In the genomic region with DNA sequence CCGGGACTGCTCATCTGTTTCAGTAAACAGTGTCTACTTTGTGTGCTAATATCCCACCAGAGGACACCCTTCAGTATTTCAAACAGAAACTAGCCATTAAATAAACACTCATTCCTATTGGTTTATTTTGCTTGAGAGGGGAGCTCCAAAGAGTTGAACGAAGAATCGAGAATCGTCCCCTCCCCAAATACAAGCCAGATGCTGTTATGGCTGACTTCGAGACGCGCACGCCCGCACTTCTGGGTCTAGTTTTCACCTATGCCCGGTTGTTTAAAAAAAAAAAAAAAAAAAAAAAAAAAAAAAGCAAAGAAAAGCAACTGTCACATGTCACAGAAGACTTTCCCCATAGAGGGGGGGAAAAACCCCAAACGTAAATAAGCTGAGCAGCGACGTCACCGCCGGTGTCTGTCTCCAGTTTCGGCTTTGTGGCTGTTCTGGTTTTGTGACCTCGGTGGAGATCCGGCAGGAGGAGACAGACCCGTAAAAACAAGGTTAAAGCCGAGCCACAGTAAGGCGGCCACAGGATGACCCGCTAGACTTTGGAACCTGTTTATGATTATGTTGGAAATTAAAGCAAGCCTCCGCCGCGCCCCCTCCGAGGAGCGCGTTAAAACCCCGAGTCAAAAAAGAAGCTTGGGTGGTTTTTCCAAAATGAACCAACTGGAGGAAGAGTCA, we compare ENCODE assay signal across 9 mouse cellular contexts. TPM values are rescaled to one million over a fixed set of nuclear protein-coding genes. Genes with fewer than 3 reads are reported as not detected.
DNase-seq lines count a peak whose midpoint lies in the region; ATAC-seq and TF ChIP-seq lines count a peak whose summit lies in the region.
"Had no signal": no experiment of that assay in that cellular context is flagged by ENCODE, and none has a peak within 500 bp of the region (broad histone marks: within the 10 kb centered on the region; RNA-seq: fewer than 3 reads in every experiment).

No protein-coding gene starts in this region.

- H3K9ac ChIP-seq in forebrain, embryonic 14.5 days (ENCODE audit: low read length) = peak overlapping the region; percentile 75
- H3K9ac ChIP-seq in hindbrain, embryonic 16.5 days (ENCODE audit: low read depth, low read length) = peak overlapping the region; percentile 75
- peak overlapping the region; percentile 45; the same call in 1 of the 2 replicates for H3K9ac ChIP-seq in liver, embryonic 14.5 days (replicated peaks)

- no peaks in the 10 kb centered on the region; the same call in 1 of the 2 replicates for H3K27me3 ChIP-seq in forebrain, embryonic 14.5 days (replicated peaks; ENCODE audit: control insufficient read depth, insufficient read depth, low read length)
- H3K27me3 ChIP-seq in hindbrain, embryonic 16.5 days (replicated peaks; ENCODE audit: control insufficient read depth, insufficient read depth, low read length) = no peaks in the 10 kb centered on the region
- peaks cover 37% of the 10 kb centered on the region for H3K27me3 ChIP-seq in liver, embryonic 14.5 days (ENCODE audit: control insufficient read depth, insufficient read depth, low read length)
- H3K27me3 ChIP-seq: Patski had no signal

- H3K4me2 ChIP-seq in forebrain, embryonic 14.5 days (ENCODE audit: low read length) = peak overlapping the region; percentile 96
- H3K4me2 ChIP-seq in hindbrain, embryonic 16.5 days (ENCODE audit: low read length) = peak overlapping the region; percentile 97
- H3K4me2 ChIP-seq in liver, embryonic 14.5 days (ENCODE audit: low read depth) = peak overlapping the region; percentile 89

- H3K36me3 ChIP-seq in forebrain, embryonic 14.5 days (ENCODE audit: control insufficient read depth, insufficient read depth, low read length) = no peaks in the 10 kb centered on the region
- H3K36me3 ChIP-seq in hindbrain, embryonic 16.5 days (ENCODE audit: control insufficient read depth, insufficient read depth, low read length) = no peaks in the 10 kb centered on the region
- no peaks in the 10 kb centered on the region for H3K36me3 ChIP-seq in liver, embryonic 14.5 days (replicated peaks; ENCODE audit: control insufficient read depth, insufficient read depth, low read depth)

- 0 out of 2 replicates have a peak, but pooled peaks have one; percentile 3 for TF ChIP-seq CTCF in liver, embryonic 14.5 days (IDR thresholded peaks at IDR 0.05; ENCODE audit: low read depth)

- no peaks in the 10 kb centered on the region for H3K9me3 ChIP-seq in forebrain, embryonic 14.5 days (replicated peaks; ENCODE audit: control insufficient read depth, low read length)
- no peaks in the 10 kb centered on the region for H3K9me3 ChIP-seq in hindbrain, embryonic 16.5 days (ENCODE audit: control insufficient read depth, low read length)
- H3K9me3 ChIP-seq in liver, embryonic 14.5 days (ENCODE audit: control insufficient read depth, low read length) = no peaks in the 10 kb centered on the region

- no peak for TF ChIP-seq EP300 in liver, embryonic 14.5 days (IDR thresholded peaks at IDR 0.05; ENCODE audit: low read depth)

- peak overlapping the region; percentile 78 for H3K27ac ChIP-seq in forebrain, embryonic 14.5 days (ENCODE audit: low read depth, low read length)
- H3K27ac ChIP-seq in hindbrain, embryonic 16.5 days (ENCODE audit: low read depth, low read length) = peak overlapping the region; percentile 91
- H3K27ac ChIP-seq in liver, embryonic 14.5 days = peak overlapping the region; percentile 63

- DNase-seq in cerebellum, postnatal 10 days = peak; percentile 35 to 41
- no peak for DNase-seq in cerebellum, adult 11-12 months
- DNase-seq in adrenal gland, adult 18-20 months (ENCODE audit: low spot score in 2 of 2) = peak; percentile 51 to 57
- DNase-seq in forebrain, embryonic 14.5 days (ENCODE audit: low spot score) = peak; percentile 55
- no peak for DNase-seq in liver, embryonic 14.5 days (ENCODE audit: low read depth in 3 of 3, low spot score in 3 of 3)
- peak; percentile 92 for DNase-seq in naive thymus-derived CD4-positive, alpha-beta T cell, adult 2 months (ENCODE audit: low read depth)
- DNase-seq in thymus, postnatal 14 days = peak; percentile 69

- peaks cover 12% of the 10 kb centered on the region for H3K4me1 ChIP-seq in forebrain, embryonic 14.5 days (ENCODE audit: control insufficient read depth, insufficient read depth, low read length)
- H3K4me1 ChIP-seq in hindbrain, embryonic 16.5 days (ENCODE audit: control insufficient read depth, insufficient read depth, low read depth, low read length) = peaks cover 38% of the 10 kb centered on the region
- peaks cover 0 to 7% of the 10 kb centered on the region in 2 experiments; a peak in 1 of 4 replicates for H3K4me1 ChIP-seq in liver, embryonic 14.5 days (replicated peaks; ENCODE audit: control insufficient read depth in 2 of 2, insufficient read depth in 2 of 2, low read length in 1 of 2)

- no peak for ATAC-seq in forebrain, embryonic 14.5 days
- no peak for ATAC-seq in hindbrain, embryonic 16.5 days
- no peak for ATAC-seq in liver, embryonic 14.5 days (ENCODE audit: insufficient read depth)

- WGBS in forebrain, embryonic 14.5 days = under 1% methylated on average over 29 of the region's 29 CpGs
- under 1% methylated on average over 29 of the region's 29 CpGs for WGBS in hindbrain, embryonic 16.5 days
- under 1% methylated on average over 29 of the region's 29 CpGs for WGBS in liver, embryonic 14.5 days (ENCODE audit: insufficient replicate concordance)

- H3K4me3 ChIP-seq in forebrain, embryonic 14.5 days (ENCODE audit: low read depth, low read length) = peak overlapping the region; percentile 57
- H3K4me3 ChIP-seq in hindbrain, embryonic 16.5 days (ENCODE audit: low read length) = peak overlapping the region; percentile 68
- H3K4me3 ChIP-seq in liver, embryonic 14.5 days (ENCODE audit: insufficient read depth in 1 of 2, low read depth in 2 of 2, low read length in 2 of 2) = peak overlapping the region; percentile 61 to 72

RNA-seq across cellular contexts. Expression of gene Tgif1, which starts 1.2 kb away (rescaled TPM):
- 10 to 100 TPM; 42.5 to 58.2 TPM for total RNA-seq in adrenal gland, adult 18-20 months (2021)
- 12.9 and 13.6 TPM in 2 replicates for polyA plus RNA-seq in forebrain, embryonic 14.5 days (2014; fragmentation: Nextera tagmentation; extraction: Ambion mirVana)
- 13.2 and 14.5 TPM in 2 replicates for polyA plus RNA-seq in hindbrain, embryonic 16.5 days (2015; fragmentation: Nextera tagmentation; extraction: Ambion mirVana)
- 6.3 and 7.0 TPM in 2 replicates for polyA plus RNA-seq in liver, embryonic 14.5 days (2012; rRNA removed)
- polyA plus RNA-seq in liver, embryonic 14.5 days (2014; fragmentation: Nextera tagmentation; extraction: Ambion mirVana) = 5.0 TPM in 2 replicates

Comparison
In these comparisons a context has a peak if more than half of its experiments do, and no peak if none do; other contexts are left out.
1. DNase-seq: peak in cerebellum, postnatal 10 days (2 of 2), adrenal gland, adult 18-20 months (2 of 2), forebrain, embryonic 14.5 days (single experiment), naive thymus-derived CD4-positive, alpha-beta T cell, adult 2 months (single experiment) and thymus, postnatal 14 days (single experiment); none in cerebellum, adult 11-12 months (single experiment) and liver, embryonic 14.5 days (0 of 3).
2. Peak in every context shown above with its lines, with median percentiles within 50 percentile points of each other: H3K27ac ChIP-seq, H3K4me2 ChIP-seq, H3K4me3 ChIP-seq and H3K9ac ChIP-seq.